Mouse (Mus musculus): Measurements from ENCODE around the gene Sln.
A peak's percentile ranks its signal among the peaks of the same experiment; 100 is the strongest.

The Sln gene

DNA sequence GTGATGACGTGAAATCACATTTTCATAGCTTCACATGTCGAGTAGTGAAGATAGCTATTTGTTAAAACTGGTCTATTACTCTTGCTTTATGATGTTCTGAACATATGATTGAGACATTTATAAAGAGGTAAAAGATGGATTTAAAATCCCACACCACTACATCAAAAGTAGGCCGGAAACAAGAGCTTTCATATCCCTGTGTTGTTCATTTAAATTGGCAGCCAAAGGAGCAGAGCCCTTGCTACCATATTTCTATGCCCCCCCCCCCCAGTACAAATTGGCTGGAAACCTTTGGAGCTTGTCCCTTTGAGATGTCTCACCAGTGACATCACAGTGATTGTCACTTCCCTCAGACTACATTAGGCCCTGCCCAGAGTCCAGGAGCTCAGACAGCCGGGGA is at the start of gene Sln:
TSS of gene Sln (plus strand) at position 301 of the 400 bp plus-strand sequence.
- no peak for DNase-seq (ENCODE audit: extremely low read depth, low read depth, low spot score)

GRCm38 (mm10) chr9:53802921-53803320 is 47.0 kb upstream of the Sln start:
- no peak for DNase-seq (ENCODE audit: extremely low read depth, low read depth, low spot score)

DNA sequence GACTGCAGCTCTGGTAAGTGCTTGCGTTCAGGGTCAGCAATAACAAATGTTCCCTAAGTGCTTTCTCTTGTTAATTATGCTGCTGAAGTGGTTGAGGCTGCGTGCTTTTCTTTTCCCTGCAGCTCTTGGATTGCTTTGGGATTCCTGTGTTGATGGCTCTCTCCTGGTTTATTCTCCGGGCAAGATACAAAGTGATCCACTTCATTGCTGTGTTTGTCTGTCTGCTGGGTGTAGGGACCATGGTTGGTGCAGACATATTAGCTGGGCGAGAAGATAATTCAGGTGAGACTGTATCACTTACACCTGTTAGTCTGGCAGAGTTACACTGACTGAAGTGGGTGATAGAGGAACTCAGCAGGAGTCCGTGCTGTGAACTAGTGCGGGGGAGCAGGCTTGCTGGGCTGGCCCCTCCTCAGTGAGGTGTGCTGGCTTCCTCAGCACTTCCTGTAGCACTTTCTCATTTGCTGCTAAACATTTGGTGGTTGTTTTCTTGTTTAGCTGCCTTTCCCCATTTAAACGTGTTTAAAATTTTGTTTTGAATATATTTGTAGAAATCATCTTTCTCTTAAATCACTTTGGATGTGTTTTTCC is 43.4 kb upstream of the Sln start:
- DNase-seq (ENCODE audit: extremely low read depth, low read depth, low spot score), result no peak

- DNase-seq (ENCODE audit: extremely low read depth, low read depth, low spot score), result no peak
These were observed 36.5 kb upstream of the Sln start for GRCm38 (mm10) chr9:53813418-53813817.

DNA sequence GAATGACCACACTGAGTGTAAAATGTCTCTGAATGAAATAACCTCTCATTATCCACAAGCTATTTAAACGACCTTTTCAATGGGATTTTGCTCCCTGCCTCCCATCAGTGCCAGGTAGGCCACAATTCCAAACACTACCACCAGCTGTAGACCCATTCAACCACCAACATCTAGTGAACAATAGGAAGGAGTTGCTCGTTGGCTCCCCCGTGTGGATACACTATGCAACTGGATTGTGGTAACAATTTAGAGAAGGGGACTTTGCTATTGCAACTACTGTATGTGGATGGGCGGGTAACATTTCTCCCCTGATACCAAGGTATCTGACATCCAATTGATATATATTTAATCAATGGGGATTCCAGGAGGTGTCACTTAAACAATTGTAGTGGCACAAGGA is 31.2 kb upstream of the Sln start:
- no peak for DNase-seq (ENCODE audit: extremely low read depth, low read depth, low spot score)

GRCm38 (mm10) chr9:53825318-53825717 is 24.6 kb upstream of the Sln start:
- no peak for DNase-seq (ENCODE audit: extremely low read depth, low read depth, low spot score)

GRCm38 (mm10) chr9:53829081-53829865 is 20.7 kb upstream of the Sln start:
- DNase-seq (ENCODE audit: extremely low read depth, low read depth, low spot score), result no peak

GRCm38 (mm10) chr9:53829866-53830209 is 20.1 kb upstream of the Sln start:
- no peak for DNase-seq (ENCODE audit: extremely low read depth, low read depth, low spot score)

- DNase-seq (ENCODE audit: extremely low read depth, low read depth, low spot score), result no peak
These were observed 14.9 kb upstream of the Sln start for GRCm38 (mm10) chr9:53835039-53835438.

DNA sequence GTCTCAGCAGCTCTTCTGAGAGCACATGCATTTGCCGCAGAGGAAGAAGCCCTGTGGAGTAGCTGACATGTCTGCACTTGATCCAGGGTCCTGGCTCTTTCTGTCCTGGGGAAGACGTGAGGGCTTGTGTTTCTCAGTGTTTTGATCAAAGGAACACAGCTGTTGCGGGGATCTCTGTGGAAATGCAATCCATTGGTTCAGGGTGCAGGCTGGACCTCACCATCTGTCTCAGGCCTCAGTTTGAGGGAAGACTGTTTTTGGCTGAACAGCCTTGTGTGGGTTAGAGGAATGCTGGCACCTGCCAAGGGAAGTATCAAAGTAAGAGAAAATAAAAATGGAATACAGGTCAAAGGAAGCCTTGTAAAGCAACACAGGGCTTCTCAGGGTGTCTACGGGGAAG is 14.0 kb upstream of the Sln start:
- no peak for DNase-seq (ENCODE audit: extremely low read depth, low read depth, low spot score)

DNA sequence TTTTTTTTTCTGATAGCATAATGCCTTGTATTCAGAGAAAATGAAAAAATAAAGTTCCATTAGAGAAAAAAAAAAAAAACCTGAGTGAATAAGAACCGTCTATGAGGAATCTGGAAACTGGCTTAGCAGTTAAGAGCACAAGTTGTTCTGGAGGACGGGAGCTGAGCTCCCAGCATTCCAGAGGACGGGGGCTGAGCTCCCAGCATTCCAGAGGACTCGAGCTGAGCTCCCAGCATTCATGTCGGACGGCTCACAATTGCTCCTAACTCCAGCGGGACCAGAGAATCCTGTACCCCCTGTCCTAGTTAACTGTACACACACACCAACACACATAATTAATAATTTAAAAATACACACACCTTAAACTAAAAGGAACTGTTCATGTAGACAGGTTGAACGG is 11.1 kb upstream of the Sln start:
- DNase-seq (ENCODE audit: extremely low read depth, low read depth, low spot score), result no peak

GRCm38 (mm10) chr9:53848548-53848947 is 1.4 kb upstream of the Sln start:
- DNase-seq (ENCODE audit: extremely low read depth, low read depth, low spot score), result no peak

DNA sequence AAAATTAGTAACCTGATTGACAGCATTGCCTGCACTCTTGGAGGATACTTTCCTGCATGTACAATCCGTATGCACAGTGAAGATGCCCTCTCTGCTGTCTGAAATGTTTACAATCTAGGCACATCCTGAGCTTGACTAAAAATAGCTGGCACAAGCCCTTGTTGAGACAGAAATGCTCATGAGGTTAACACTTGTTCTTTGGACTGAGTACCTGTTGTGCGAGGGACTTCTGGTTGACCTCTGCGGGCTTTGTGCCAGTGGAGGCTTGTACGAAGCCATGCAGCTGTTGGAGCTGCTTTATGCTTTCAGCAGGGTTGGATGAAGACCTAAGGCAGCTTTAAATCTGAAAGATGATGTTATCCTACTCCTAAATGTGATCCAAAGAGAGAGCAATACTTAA is 2.2 kb downstream of the Sln start:
- DNase-seq (ENCODE audit: extremely low read depth, low read depth, low spot score), result no peak

- no peak for DNase-seq (ENCODE audit: extremely low read depth, low read depth, low spot score)
These were observed 3.7 kb downstream of the Sln start for GRCm38 (mm10) chr9:53853672-53854071.

GRCm38 (mm10) chr9:53854525-53854924 is 4.6 kb downstream of the Sln start:
- no peak for DNase-seq (ENCODE audit: extremely low read depth, low read depth, low spot score)

DNA sequence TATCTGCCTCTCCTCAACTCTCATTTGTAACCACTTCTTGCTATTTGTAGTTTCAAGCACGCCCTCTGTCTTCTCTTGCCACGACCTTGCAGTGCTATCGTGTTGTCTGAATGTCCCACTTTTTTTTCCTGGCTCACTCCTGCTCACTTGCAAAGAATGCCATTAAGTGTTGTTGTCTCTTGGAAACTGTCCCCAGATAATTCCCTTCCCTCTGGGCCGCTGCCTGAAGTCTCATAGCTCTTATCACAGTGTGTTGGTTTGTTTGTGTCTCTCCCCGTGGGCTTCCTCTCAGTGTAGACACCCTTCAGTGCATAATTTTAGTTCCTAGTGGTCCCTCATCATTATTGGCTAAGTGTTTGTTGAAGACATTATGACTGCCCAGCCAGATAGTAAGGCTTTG is 7.9 kb downstream of the Sln start:
- no peak for DNase-seq (ENCODE audit: extremely low read depth, low read depth, low spot score)

- no peak for DNase-seq (ENCODE audit: extremely low read depth, low read depth, low spot score)
These were observed 23.3 kb downstream of the Sln start for GRCm38 (mm10) chr9:53873239-53873638.

- DNase-seq (ENCODE audit: extremely low read depth, low read depth, low spot score), result no peak
These were observed 27.5 kb downstream of the Sln start for GRCm38 (mm10) chr9:53877423-53877822.

DNA sequence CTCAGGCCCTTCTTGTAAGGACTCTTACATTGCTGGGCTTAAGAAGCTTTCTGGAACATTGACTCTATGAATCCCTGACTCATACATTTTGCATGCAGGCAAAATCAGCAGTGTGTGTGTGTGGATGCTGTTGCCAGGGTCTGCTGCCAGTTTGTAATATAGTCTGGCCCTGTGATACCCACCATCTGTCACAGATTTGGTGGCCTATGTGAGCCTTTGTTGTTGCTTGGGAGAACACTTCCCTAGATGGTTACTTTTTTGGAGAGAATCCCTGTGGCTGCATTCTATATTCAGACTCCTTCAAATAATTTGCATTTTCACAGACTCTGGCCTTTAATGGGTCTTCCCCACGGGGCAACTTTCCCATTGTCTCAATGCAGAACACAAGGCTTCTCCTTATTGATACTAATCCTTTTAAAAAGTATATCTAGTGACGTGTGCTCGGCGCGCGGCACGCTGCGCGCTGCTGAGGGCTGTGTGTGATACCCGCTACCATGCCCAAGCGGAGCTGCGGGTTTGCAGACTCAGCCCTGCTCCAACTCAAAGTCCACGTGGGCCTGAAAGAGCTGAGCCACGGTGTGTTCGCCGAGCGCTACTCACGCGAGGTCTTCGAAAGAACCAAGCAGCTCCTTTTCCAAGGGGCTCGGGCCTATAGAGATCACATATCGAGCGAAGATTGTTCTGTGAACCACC is 33.8 kb downstream of the Sln start:
- DNase-seq (ENCODE audit: extremely low read depth, low read depth, low spot score), result no peak

DNA sequence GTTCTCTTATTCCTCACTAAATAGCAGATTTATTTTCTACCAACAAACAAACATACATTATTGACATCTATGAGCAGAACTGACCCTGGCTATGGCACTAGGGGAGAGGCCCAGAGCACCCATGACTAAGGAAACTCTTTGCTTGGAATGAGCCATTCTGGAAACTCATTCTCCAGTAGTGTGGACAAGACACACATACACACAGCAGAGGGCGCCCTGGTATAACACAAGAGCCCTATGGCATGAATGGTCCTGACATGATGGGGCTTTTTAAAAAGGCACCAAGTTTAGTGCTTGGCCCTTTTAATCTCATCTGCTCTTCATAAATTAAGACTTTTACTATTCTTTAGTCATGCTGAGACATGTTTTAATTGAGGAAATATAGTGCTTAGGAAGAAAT is 40.1 kb downstream of the Sln start:
- DNase-seq (ENCODE audit: extremely low read depth, low read depth, low spot score), result no peak

DNA sequence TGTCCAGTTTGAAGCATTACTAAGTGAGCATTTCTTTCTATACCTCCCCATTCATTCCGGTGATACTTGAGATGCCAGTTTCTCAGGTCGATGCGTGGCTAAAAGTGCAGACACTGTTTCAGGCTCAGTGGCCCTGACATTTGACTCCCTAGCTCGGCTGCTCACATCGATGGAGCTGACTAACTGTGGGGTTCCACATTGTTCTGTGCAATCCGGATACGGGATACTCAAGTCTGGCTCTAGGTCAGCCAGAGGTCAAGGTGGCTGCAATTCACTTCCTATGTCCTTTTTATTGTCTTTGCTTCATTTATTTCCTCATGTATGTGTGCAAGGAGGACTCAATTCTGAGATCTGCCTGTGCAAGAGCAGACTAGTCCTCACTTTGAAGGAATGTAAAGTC is 45.9 kb downstream of the Sln start:
- DNase-seq (ENCODE audit: extremely low read depth, low read depth, low spot score), result no peak

DNA sequence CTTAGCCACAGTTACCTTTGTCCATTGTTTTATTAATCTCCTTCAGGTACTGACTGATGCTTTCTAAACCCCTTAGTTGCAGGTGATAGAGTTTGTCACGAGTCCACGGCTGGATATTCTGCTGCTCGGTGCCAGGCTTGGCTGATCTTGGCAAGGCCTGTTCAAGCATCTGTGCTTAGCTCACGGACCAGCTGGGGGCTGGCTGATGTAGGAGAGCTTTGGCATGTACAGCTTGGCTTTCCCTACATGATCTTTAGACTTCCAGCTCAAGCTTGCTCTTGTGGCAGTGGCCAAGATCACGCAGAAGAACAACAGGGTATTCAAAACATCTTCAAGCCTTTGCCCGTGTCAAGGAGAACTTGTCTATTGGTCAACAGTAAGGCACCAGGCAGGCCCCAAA is 49.9 kb downstream of the Sln start:
- peak; percentile 47 for DNase-seq (ENCODE audit: extremely low read depth, low read depth, low spot score)
